Mouse (Mus musculus) heart, postnatal 25 days (tissue): ENCODE results near the gene Zscan12. TPM values are rescaled to one million over a fixed set of nuclear protein-coding genes. Genes with fewer than 3 reads are reported as not detected.
A peak's percentile ranks its signal among the peaks of the same experiment; 100 is the strongest.

Experiments
- DNase-seq: peaks from one replicate; pipeline ENCODE4 v3.0.0; 2022; ENCODE audit warnings: low spot score
- intact Hi-C: fragments of 180-260 bp; cut with DNase I; formaldehyde crosslinking; loops from one replicate; pipeline ENCODE4 v1.15.1; 2025
- microRNA-seq: library from miRNA; unstranded; fragments of <30 nt; microRNA quantifications from one replicate; pipeline ENCODE4 v1.2.0, GENCODE M21; 2022
- total RNA-seq, 2 experiments: library from RNA; stranded (reverse); gene quantifications; 2 replicates each; pipeline ENCODE4 v1.2.3; 2021

Gene Zscan12
- total RNA-seq, 2 experiments from 2014 or later: 5.0 to 5.4 TPM

DNA sequence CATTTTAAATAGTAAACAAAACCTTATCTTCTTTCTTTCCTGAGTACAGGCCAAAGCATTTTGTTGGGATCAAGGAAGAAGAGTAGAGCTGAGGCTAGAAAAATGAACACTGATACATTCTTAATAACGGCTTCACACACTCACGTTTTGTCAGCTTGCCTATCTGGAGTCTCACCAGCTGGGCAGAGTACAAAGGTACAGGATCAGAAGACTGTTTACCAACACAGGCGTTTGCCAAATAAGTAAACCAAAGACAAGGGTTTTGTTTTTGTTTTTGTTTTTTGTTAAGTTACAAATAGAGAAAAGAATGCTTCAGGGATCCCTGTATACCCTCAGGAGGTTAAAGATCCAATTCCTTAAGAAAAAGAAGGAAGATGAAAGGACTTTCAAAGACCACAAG lies 38.5 kb downstream of the Zscan12 start:
- intact Hi-C loops: loop anchor here (2.0 kb wide), 1 partner anchor 38 kb away; the partner anchor contains the start of gene Zscan12
- DNase-seq: no peak

DNA sequence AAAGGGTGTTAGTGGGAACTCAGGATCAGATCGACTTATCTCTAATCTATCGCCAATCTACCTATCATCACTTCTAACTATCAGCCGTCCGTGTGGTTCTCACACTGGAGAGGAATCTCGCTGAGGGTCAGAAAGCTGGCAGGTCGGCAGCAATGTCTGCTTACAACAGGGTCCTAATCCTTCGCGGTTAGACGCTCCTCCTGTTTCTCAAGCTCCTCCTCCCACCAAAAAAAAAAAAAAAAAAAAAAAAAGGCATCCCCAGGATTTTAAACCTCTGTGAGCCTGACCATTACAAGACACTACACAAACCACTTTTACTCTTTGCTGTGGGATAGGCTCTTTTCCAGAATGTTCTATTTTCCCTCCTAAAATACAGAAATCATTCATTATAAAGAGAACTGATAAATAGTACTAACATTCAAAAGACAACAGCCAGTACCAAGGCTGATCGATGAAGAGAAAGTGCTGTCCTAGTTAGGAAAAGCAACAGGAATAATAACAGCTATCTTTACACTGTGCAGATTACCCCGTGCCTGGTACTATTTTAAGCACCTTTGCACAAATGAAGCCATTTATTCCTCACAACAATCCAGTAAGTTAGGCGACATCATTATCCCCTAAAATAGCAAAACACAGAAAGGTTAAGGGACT lies 39.1 kb downstream of the Zscan12 start:
- no peak for DNase-seq
- intact Hi-C loops: loop anchor here (2.0 kb wide), 3 partner anchors 39 to 129 kb away; partner anchors contain the start of genes Zkscan8, Zscan12 and Zscan26

DNA sequence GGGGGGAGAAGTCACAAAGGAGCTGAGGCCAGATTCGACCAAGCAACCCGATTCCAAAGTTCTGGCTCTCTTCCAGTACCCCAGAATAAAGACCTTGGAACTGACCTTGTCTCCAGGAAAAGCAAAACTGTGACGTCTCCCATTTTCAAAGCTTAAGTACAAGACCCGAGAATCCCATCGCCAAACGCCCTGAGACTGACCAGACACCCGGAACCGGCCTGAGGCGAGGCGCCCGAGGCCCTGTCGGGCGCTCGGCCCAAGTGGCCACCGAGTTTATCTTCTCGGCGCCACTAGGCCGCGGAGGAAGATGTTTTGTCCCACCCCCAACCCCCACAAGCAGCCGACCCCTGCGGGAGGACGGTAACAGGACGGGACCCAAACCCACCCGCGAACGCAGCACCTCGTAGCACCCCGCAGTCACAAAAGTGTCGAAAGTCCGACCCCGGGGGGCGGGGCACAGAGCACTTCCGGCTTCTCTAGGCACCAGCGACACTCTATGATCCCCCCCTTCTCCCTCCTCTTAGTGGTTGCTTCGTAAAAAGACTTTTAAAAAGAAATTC lies 39.7 kb downstream of the Zscan12 start, which contains the start of gene Zkscan3:
Zkscan3 (minus strand) TSS at position 469 of the 560 bp plus-strand sequence.
- DNase-seq: peak; percentile 67
- intact Hi-C loops: loop anchor here (2.0 kb wide), 2 partner anchors 50 to 128 kb away; partner anchors contain the start of genes Zkscan8 and Zscan26

DNA sequence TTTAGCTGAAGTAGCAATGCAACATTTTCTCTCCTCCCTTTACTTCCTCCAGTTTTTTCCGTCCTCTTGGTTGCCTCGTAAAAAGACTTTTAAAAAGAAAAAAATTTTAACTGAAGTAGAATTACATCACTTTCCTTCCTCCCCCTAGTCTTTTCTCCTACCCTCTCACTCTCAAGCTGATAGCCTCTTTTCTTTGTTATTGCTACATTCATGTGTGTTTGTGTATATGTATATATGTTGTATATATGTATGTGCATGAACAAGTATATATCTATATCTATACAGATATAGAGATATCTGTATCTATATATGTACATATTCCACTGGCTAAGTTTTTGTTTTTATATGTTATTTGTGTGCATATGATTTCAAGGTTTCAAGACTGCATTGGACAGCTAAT lies 40.2 kb downstream of the Zscan12 start:
- DNase-seq: no peak
- intact Hi-C loops: loop anchor here (2.0 kb wide), 2 partner anchors 50 to 128 kb away; partner anchors contain the start of genes Zkscan8 and Zscan26

DNA sequence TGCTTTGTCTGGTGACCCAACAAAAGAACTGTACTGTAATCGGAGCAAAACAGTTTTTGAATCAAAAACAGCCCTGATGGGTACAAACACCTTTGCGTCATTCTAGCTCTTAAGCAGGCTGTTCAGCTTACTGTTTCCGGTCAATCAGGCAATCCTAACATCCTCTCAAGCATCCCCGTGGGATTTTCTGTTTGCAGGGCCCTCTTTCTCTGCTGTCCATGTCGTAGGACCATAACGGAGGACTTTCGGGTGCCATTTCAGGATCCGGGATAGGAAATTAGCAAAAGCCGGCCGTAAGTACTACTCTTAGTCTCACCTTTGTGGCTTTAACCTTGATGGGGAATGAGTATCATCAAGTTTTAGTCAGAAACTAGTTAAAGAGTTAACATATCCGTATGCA lies 44.7 kb downstream of the Zscan12 start:
- DNase-seq: no peak
- intact Hi-C loops: no loop called here

DNA sequence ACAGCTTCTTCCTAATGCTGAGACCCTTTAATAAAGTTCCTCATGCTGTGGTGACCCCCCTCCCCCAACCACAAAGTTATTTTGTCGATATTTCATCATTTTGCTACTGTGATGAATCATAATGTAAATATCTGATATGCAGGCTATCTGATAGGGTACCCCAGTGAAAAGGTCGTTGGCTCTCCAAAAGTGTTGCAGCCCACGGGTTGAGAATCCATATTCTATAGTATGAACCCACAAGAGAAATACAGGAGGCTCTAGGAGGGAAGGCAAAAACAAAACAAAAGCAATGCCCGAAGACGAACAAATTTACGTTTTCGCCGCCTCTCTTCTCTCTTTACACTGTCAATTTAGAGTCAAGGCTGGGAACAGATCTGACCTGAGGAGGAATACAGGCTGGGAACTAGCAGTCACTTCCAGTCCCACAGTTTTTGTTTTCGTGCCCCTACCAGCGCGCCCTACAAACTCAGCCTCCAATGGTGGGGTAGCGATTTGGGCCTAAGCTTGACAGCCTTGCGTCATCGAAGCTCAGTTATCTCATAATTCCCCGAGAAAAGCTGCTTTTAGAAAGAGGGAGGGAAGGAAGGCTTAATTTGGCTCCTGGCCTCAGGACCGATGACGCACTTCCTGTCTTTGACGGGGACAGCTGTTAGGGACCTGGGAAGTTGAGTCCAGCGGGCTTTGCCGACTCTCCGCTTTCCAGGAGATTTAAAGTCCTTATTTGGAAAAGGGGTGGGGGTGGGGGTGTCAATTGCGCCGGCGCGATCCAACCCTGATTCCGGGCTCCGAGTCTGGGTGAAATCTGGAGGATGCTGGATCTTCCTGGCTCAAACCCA lies 45.6 kb downstream of the Zscan12 start:
- peak; percentile 82 for DNase-seq
- intact Hi-C loops: loop anchor here (2.0 kb wide), 1 partner anchor 99 kb away; no protein-coding TSS in a partner anchor

DNA sequence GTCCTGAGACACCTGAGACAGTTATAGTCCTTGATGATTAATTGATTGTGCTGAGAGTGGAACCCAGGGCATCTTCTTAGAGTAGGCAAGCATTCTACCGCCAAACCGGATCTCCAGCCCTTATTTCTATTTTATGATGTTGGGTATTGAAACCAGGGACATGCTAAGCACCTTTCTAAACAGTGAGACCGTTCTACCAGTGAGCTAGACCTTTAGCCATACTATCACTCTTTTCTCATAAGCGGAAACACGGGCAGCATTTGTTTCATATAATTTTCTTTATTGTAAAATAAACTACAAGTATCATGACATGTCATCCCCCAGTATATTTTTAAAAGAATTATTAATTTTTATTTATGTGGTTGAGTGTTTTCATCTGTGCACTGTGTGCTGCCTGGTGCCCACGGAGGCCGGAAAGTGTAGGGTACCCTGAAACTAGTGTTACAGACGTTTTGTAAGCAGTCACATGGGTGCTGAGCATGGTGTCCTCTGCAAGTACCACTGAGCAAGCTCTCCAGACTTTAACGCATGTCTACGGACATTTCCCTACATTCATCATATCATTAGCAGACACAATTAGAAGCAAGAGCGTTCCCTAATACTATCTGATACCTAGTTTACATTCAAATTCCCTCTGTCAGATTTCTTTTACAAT lies 46.3 kb downstream of the Zscan12 start:
- DNase-seq: no peak
- intact Hi-C loops: loop anchor here (2.0 kb wide), 1 partner anchor 98 kb away; no protein-coding TSS in a partner anchor

DNA sequence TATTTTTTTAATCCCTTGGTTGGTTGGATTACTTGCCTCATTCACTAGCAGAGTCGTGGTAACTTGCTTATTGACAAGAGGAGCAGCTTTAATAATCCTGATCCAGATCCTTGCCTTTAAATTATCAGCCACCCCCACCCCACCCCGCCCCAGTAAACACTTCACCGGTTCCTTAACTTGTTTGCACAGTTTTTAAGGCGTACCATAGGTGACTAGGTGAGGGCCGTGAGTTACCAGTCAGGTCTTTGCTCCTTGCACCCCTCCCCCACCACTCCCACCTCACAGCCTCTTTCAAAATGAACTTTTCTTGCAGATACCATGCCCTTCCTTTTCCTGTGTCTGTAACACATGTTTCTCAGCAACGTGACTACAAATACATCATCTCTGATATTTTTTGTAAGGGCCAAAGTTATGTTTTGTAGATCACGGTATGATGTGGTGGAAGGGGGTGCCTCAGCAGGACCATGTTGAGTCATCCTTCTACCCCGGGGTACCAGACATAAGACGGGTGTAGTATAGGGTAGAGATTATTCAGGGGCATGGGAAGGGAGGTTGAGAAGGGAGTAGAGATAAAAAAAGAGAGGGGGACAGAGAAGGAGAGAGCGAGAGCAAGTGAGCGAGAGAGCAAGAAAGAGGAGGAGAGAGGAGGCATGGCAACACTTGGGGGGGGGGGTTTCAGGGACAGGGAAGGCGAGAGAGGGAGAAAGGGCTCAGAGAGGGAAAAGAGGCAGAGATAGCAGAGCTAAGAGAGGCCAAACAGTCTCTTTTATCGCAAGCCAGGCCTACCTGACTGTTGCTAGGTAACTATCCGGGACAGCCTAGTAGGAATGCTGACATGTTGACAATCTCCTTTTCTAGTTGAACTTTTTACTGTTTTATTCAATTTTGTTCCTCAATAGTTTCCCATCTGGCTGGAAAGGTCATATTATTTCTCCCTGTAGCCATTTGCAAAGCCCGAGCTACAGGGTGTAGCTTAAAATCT lies 51.9 kb downstream of the Zscan12 start:
- no peak for DNase-seq
- intact Hi-C loops: no loop called here

DNA sequence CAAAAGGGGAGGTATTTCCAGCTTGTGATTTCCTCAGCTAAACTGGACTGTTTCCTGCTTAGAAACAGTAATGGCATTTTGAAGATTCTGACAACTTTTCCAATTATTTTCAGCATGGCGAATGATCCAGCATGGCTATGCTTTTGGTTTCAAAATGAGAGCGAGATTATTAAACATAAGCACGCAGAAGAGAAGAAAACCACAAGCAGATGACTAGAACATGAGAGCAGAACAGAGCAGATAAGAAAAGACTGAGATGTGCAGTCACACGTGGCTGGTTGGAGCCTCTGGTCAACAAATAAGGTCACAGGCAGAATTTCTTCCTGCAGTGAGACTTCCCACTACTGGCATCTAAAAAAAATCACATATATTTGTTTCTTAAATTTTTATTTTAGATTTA lies 52.6 kb downstream of the Zscan12 start:
- intact Hi-C loops: no loop called here
- no peak for DNase-seq

DNA sequence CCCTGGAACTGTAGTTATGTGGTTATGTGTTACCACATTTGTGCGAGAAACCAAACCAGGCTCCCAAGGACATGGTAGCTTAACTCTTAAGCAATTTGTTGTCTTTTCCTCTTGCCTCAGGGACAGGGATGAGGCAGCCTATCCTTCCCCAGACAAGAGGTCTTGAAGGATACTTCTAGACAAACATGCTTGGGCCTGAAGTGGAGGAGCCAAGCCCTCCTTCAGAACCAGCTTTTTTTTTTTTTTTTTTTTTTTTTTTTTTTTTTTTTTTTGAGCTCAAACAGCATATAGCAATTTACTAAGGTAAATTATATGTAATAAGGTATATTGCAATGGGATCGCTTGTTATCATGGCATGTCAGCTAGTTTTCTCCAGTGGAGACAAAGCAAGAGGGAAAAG lies 53.1 kb downstream of the Zscan12 start:
- intact Hi-C loops: no loop called here
- DNase-seq: no peak

DNA sequence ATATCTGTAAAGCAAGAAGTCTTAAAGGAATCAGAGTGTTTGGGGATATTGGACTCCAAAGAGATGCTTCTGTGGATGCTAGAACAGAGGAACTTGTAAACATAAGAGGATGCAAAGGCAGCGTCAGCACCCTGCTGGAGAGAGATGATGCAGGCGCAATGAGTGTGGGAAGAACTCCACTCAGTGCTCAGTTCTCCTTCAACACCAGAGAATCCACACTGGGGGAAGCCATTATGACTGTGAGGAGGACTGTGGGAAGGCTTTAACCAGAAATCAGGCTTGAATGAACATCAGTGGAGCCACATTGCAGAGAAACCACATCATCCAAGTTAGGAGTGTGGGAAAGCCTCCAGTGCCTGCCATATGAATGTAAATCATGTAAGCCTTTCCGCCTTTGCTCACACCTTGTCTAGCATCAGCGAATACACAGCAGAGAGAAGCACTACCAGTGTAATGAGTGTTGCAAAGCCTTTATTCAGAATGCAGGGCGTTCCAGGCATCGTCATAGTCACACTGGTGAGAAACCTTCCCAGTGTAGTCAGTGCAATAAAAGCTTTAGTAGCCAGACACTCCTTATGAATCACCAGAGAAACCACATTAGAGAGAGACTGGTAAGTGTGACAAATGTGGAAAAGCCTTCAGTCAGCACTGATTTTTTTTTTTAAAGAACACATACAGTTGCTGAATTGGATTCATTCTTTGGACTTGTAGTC lies 54.8 kb downstream of the Zscan12 start:
- DNase-seq: no peak
- intact Hi-C loops: no loop called here

DNA sequence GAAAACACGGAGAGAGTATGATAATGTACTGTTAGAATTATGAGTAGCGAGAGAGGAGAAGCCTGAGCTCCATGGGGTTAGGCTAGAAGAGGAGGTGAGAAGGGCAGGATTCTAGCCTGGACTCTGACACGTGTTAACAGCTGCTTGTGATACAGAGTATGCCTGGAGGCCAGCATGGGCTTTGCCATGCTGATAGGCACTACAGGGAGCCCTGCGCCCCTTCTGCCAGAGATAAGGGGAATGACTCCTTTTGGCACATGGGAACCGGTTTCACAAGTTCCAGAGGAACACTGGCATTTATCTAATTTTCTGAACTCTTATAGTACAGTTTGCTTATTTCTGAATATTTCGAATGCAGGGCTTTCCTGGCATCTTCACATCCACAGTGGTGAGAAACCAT lies 56.2 kb downstream of the Zscan12 start:
- intact Hi-C loops: no loop called here
- no peak for DNase-seq

Small RNA genes within 50 kb of the gene (microRNA-seq; reads per million reads assigned to microRNA genes)
- gene Mir6942: 0.83 reads per million

Other genes starting within 250 kb of the Zscan12 start
- not detected for gene Olfr263, start 233.2 kb upstream of the Zscan12 start, total RNA-seq
- not detected for gene Olfr1368, start 217.0 kb upstream of the Zscan12 start, total RNA-seq
- 10 to 100 TPM; 18.8 to 19.0 TPM for gene Trim27, start 183.4 kb upstream of the Zscan12 start, total RNA-seq
- not detected for gene Gpx5, start 70.1 kb upstream of the Zscan12 start, total RNA-seq
- gene Gpx6, start 50.7 kb upstream of the Zscan12 start, total RNA-seq: not detected
- gene Olfr1367, start 15.9 kb upstream of the Zscan12 start, total RNA-seq: not detected
- gene Zkscan3, start 39.9 kb downstream of the Zscan12 start, total RNA-seq: 10 to 100 TPM; 28.3 to 30.6 TPM
- gene Pgbd1, start 78.2 kb downstream of the Zscan12 start, total RNA-seq: under 1 TPM; 0.39 to 0.44 TPM
- 10 to 100 TPM; 20.2 to 21.8 TPM for gene Zscan26, start 90.9 kb downstream of the Zscan12 start, total RNA-seq
- under 1 TPM; 0.39 to 0.75 TPM for gene Nkapl, start 105.7 kb downstream of the Zscan12 start, total RNA-seq
- 1 to 10 TPM; 1.3 to 1.6 TPM for gene Zkscan4, start 116.1 kb downstream of the Zscan12 start, total RNA-seq
- gene Gm10065, start 116.6 kb downstream of the Zscan12 start, total RNA-seq: not detected
- 10 to 100 TPM; 26.8 TPM for gene AK157302, start 132.4 kb downstream of the Zscan12 start, total RNA-seq
- gene Gm11273, start 138.6 kb downstream of the Zscan12 start, total RNA-seq: 100 to 1,000 TPM; 251 to 252 TPM
- 10 to 100 TPM; 10.5 to 11.1 TPM for gene Zkscan8, start 168.3 kb downstream of the Zscan12 start, total RNA-seq
- not detected for gene Olfr1366, start 180.0 kb downstream of the Zscan12 start, total RNA-seq
- gene Olfr1535, start 197.1 kb downstream of the Zscan12 start, total RNA-seq: not detected
- not detected for gene Olfr1364, start 218.9 kb downstream of the Zscan12 start, total RNA-seq